Mouse (Mus musculus): ENCODE measurements around the gene Syde2. TPM values are rescaled to one million over a fixed set of nuclear protein-coding genes. Genes with fewer than 3 reads are reported as not detected.

The Syde2 gene
- polyA plus RNA-seq, 1 experiment: 3.3 TPM

DNA sequence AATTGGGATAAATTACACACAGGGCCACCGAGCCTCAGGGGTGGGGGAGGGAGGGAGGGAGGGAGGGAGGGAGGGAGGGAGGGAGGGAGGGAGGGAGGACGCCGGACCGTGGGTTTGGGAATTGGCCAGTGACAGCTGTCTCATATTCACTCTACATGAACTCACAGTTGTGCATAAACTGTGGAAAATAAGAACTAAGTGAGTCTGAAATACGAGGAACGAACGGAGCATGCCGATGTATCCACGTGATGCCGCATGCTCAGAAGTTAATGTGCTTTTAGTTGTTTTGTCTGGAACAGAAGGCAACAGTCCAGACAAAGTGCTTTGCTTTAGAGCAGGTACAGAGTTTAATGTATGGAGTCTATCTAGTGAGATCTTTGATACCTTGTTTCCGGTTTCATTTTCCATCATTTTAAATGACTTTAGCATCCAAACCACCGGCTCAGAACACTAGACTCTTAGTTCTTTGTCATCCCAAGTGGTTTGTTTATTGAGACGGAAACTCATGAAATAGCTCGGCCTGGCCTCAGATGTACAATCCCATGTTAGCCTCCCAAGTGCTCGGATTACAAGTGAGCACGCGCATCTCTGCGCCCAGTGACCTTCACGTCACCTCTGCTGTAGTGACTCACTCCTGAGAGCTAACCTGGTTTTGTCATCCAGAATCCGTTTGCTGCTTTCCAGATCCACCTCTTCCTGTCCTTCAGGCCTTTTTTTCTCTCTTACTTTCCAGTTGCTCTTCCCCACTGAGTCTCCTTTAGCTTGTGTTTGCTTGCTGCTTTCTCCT, 22.4 kb downstream of the Syde2 start:
- no peak for DNase-seq (ENCODE audit: extremely low spot score in 1 of 2, low spot score in 1 of 2)

DNA sequence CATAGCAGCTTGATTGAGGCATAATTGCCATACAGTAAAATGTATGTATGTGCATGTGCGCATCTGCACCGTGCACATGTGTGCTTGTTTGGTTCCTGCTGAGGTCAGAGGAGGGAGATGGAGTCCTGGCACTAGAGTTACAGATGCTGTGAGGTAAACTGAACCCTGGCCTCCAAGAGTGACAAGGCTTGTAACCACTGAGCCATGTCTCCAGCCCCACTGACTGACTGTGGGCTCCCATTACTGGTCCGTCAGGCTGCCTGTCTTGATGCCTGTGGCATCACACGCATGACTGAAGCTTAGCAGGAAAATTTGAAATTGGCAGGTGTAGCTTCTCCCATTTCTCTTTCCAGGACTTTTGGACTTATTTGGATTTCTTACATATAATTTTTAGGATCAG, 23.1 kb downstream of the Syde2 start:
- no peak for DNase-seq (ENCODE audit: extremely low spot score in 1 of 2, low spot score in 1 of 2)

DNA sequence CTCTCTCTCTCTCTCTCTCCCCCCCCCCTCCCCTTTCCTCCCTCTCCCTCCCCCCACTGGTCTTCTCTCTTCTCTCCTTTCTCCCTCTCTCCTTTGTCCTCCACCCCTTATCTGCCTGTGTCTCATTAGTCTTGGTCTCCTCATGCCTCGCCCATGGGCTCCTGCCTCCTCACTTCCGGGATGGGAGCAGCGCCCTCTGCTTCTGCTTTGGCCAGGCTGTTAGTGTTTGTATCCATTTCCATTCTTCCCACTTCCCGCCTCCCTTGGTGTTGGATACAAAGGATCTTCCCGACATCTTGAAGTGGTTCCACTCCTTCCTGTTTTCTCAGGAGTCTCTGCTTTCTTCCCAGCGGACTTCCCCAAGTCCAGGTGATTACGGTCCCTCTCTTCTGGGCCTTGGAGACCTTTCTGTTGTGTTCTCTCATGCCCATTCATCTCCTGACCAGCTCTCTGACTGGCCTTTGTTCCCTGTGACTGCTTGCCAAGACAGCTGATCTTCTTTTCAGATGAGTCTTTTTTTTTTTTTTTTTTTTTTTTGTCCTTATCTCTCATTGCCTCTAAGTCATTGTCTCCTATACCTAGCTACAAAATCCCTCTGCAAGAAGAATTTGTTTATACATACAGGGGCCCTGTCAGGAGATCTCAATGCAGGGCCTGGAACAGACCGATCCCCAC, 24.0 kb downstream of the Syde2 start:
- DNase-seq (ENCODE audit: extremely low spot score in 1 of 2, low spot score in 1 of 2): no peak

DNA sequence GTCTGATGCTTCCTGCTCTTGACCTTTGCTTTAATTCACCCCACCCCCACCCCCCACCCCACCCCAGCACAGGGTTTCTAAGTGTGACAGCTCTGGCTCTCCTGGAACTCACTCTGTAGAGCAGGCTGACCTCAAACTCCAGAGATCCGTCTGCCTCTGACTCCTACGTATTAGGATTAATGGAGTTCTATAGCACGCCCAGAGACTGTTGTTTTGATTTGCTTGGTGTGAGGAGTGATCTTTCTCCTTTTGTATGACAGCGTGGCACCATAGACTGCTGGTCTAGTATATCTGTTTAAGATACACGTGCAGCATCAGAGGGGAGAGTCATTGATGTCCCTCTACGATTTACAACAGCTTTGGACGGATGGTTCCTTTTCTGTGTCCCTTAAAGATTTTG, 25.8 kb downstream of the Syde2 start:
- no peak for DNase-seq (ENCODE audit: extremely low spot score in 1 of 2, low spot score in 1 of 2)

- no peak for DNase-seq (ENCODE audit: extremely low spot score in 1 of 2, low spot score in 1 of 2)
Observed at GRCm38 (mm10) chr3:146014321-146014720, 26.7 kb downstream of the Syde2 start.

- DNase-seq (ENCODE audit: extremely low spot score in 1 of 2, low spot score in 1 of 2): no peak
Observed at GRCm38 (mm10) chr3:146016979-146017378, 29.3 kb downstream of the Syde2 start.

GRCm38 (mm10) chr3:146017521-146017920, 29.9 kb downstream of the Syde2 start:
- no peak for DNase-seq (ENCODE audit: extremely low spot score in 1 of 2, low spot score in 1 of 2)

GRCm38 (mm10) chr3:146022232-146022631, 34.6 kb downstream of the Syde2 start:
- DNase-seq (ENCODE audit: extremely low spot score in 1 of 2, low spot score in 1 of 2): no peak

- no peak for DNase-seq (ENCODE audit: extremely low spot score in 1 of 2, low spot score in 1 of 2)
Observed at GRCm38 (mm10) chr3:146024746-146025145, 37.1 kb downstream of the Syde2 start.

DNA sequence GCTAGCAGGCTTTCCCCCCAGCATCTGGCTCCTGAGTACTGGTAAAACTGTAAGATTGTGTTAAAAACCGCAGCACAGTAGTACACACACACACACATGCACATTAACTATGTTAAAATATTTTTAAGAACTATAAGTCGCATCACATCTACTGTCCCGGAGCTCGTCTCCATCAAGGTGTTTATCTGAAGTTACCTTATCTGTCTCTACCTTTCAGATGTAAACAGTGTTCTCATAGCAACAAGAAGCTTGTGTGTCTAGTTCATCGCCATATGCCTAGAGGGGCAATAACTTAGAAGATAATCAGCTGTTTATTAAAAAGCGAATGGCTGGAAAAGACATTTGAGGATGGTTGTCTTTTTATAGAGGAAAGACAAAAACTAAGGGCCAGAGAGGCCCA, 37.8 kb downstream of the Syde2 start:
- DNase-seq (ENCODE audit: extremely low spot score in 1 of 2, low spot score in 1 of 2): no peak

DNA sequence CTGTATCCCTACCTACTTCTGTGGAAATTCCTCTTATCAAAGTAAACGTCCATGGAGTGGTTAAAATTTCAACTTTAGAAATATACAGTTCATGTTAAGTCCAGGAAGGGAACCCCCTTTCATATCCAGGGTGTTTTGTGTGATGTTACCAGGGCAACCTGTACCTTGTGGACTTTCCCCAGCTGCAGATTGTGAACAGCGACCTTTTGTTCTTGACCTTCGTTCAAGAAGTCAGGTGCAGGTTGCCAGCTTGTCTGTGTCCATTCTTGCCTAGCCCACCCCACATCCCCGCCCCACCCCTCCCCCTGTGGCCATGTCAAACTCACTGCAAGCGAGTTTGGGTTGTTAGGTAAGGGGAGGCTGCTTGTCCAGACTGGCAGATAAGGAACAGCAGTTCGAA, 39.4 kb downstream of the Syde2 start:
- no peak for DNase-seq (ENCODE audit: extremely low spot score in 1 of 2, low spot score in 1 of 2)

DNA sequence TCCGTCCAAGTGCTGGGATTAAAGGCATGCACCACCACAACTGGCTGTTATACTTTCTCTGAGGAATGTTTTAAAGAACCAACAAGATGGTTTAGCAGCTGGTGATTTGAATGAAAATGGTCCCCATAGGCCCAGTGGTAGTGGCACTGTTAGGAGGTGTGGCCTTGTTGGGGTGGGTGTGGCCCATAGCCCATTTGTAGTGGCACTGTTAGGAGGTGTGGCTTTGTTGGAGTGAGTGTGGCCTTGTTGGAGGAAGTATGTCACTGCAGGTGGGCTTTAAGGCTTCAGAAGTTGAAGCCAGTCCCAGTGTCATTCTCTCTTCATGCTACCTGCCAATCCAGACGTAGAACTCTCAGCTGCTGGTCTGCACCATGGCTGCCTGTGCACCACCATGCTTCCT, 40.7 kb downstream of the Syde2 start:
- DNase-seq (ENCODE audit: extremely low spot score in 1 of 2, low spot score in 1 of 2): no peak

GRCm38 (mm10) chr3:146029234-146029633, 41.6 kb downstream of the Syde2 start:
- no peak for DNase-seq (ENCODE audit: extremely low spot score in 1 of 2, low spot score in 1 of 2)

DNA sequence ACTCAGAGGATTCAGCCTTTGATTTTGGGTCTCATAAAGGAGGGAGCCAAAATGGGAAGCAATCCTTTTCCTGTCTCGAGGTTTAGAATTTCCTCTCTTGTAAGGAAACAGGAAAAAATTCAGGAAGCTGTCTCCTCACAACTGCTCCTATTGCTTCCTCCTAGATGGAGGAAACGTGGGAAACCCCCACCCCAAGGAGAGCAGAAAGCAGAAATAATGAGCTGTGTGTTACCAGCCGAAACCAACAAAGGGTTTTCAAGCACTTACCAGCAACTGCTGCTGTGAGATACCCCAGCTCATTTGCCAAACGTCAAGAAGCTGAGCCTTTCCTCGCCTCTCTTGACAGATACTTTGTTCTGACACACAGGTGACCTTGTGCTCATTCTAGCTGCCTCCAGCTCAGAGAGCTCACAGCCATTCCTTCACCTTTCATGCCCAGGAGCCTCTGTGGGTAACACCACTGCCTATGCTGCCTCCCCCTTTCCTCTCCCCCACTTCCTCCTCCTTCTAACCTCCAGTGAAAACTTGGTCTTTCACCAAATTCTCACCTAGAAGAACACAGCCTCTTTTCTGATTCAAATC, 42.7 kb downstream of the Syde2 start:
- DNase-seq (ENCODE audit: extremely low spot score in 1 of 2, low spot score in 1 of 2): no peak

- no peak for DNase-seq (ENCODE audit: extremely low spot score in 1 of 2, low spot score in 1 of 2)
Observed at GRCm38 (mm10) chr3:146032976-146033375, 45.3 kb downstream of the Syde2 start.

DNA sequence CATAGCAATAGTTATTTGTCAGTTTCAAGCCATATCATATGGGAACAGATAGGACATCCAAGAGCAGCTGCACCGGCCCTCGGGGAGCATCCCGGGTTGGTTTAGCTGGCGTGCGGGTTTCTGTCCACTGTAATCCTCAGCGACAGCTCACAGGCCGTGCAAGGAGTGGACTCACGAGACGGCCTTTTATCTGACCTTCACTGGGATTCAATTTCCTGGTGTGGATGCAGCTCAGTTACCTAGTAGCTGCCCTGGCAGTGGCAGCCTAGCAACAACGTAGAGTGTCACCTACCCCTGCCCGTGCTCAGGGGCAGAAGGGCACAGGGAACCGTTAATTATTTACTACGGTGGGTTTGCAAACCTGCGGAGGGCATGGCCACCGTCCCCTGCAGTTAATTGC, 50.2 kb downstream of the Syde2 start:
- no peak for DNase-seq (ENCODE audit: extremely low spot score in 1 of 2, low spot score in 1 of 2)

- no peak for DNase-seq (ENCODE audit: extremely low spot score in 1 of 2, low spot score in 1 of 2)
Observed at GRCm38 (mm10) chr3:146039132-146039903, 51.6 kb downstream of the Syde2 start.

- no peak for DNase-seq (ENCODE audit: extremely low spot score in 1 of 2, low spot score in 1 of 2)
Observed at GRCm38 (mm10) chr3:146041382-146041781, 53.7 kb downstream of the Syde2 start.

GRCm38 (mm10) chr3:146044977-146045376, 57.3 kb downstream of the Syde2 start:
- no peak for DNase-seq (ENCODE audit: extremely low spot score in 1 of 2, low spot score in 1 of 2)

GRCm38 (mm10) chr3:146046076-146046475, 58.4 kb downstream of the Syde2 start:
- no peak for DNase-seq (ENCODE audit: extremely low spot score in 1 of 2, low spot score in 1 of 2)

- peak in 1 of 2 experiments; percentile 7 for DNase-seq (ENCODE audit: extremely low spot score in 1 of 2, low spot score in 1 of 2)
Observed at GRCm38 (mm10) chr3:146047704-146048207, 60.1 kb downstream of the Syde2 start.
